Mouse (Mus musculus) erythroblast, embryonic 14.5 days (primary cell): ENCODE measurements around the gene Tmed4.

Experiments used
- GATA1 ChIP-seq: IDR thresholded peaks from 2 replicates; pipeline ENCODE4 v1.6.1; 2012; ENCODE audit warnings: low read length, inconsistent platforms, mixed read lengths
- TAL1 ChIP-seq: IDR thresholded peaks from 3 replicates; pipeline ENCODE4 v1.6.1; 2012; ENCODE audit warnings: low read length, inconsistent platforms, mixed read lengths

DNA sequence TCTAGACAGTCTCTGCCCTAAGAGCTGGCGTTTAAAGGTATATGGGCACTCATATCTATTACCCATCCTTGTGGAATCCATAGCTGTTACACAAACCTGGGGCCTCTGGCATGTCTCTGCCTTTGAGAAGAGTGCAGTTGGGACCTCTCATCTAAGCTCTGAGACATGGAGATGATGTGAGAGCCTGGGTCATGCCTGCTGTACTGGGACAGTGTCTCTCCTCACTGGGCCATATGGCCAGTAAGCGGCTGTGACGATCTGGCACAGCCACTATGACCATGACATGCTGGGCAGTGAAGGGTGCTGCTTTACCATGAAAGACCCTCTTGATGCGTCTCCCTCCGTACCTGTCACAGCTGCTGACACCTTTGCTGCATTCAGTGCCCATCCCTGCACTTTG lies 22.4 kb downstream of the Tmed4 start:
- no peak for TF ChIP-seq GATA1
- no peak for TF ChIP-seq TAL1
